Mouse (Mus musculus) hematopoietic stem cell, adult 5-6 weeks (primary cell): ENCODE results near the gene Defb22. TPM values are rescaled to one million over a fixed set of nuclear protein-coding genes. Genes with fewer than 3 reads are reported as not detected.

Experiments
- ATAC-seq, 2 experiments: fragments of 125-278 bp in 1 of 2; replicated peaks in 1 of 2; 2 replicates each; pipeline ENCODE4 v1.8.0; 2016 to 2017; ENCODE audit warnings: inconsistent platforms in 2 of 2, mild to moderate bottlenecking in 2 of 2, moderate number of reproducible peaks in 2 of 2, low read depth in 1 of 2, moderate TSS enrichment in 1 of 2; ENCODE audit not compliant: low FRiP score in 2 of 2, poor library complexity in 2 of 2, severe bottlenecking in 2 of 2, insufficient read depth in 1 of 2, low TSS enrichment in 1 of 2
- total RNA-seq: library from RNA; stranded (forward); fragments of 172-1452, 232-1000 nt; gene quantifications from 2 replicates; pipeline ENCODE4 v1.2.3, GENCODE M21; 2017

Gene Defb22
- total RNA-seq = not detected in 2 replicates

- ATAC-seq = no peak
Observed at GRCm38 (mm10) chr2:152490038-152490437, at the start of gene Defb22. Gene Defb22, minus strand, starts transcription at chr2:152490138.

- no peak for ATAC-seq
Observed at GRCm38 (mm10) chr2:152517981-152518380, 28.0 kb upstream of the Defb22 start, which contains the start of gene Defb28. Gene Defb28, plus strand, starts transcription at chr2:152518255.

- ATAC-seq = peak in 1 of 2 experiments; percentile 24; a peak in 1 of 4 replicates
Observed at GRCm38 (mm10) chr2:152516084-152516483, 26.1 kb upstream of the Defb22 start.

- ATAC-seq = no peak
Observed at GRCm38 (mm10) chr2:152511592-152511991, 21.7 kb upstream of the Defb22 start, which contains the start of gene Defb26. Gene Defb26, minus strand, starts transcription at chr2:152511692.

- ATAC-seq = 0 out of 4 replicates have a peak, but pooled peaks of 1 of the 2 experiments have one; percentile 14
Observed at GRCm38 (mm10) chr2:152503950-152504349, 14.0 kb upstream of the Defb22 start.

GRCm38 (mm10) chr2:152500863-152501229 is 10.9 kb upstream of the Defb22 start:
- no peak for ATAC-seq

- ATAC-seq = no peak
Observed at GRCm38 (mm10) chr2:152500204-152500862, 10.4 kb upstream of the Defb22 start.

- no peak for ATAC-seq
Observed at GRCm38 (mm10) chr2:152498020-152498419, 8.1 kb upstream of the Defb22 start.

- ATAC-seq = no peak
Observed at GRCm38 (mm10) chr2:152493151-152493550, 3.2 kb upstream of the Defb22 start.

GRCm38 (mm10) chr2:152487024-152487423 is 2.9 kb downstream of the Defb22 start:
- no peak for ATAC-seq

GRCm38 (mm10) chr2:152481726-152482125 is 8.2 kb downstream of the Defb22 start:
- ATAC-seq = no peak

- ATAC-seq = no peak
Observed at GRCm38 (mm10) chr2:152480881-152481280, 9.1 kb downstream of the Defb22 start.

GRCm38 (mm10) chr2:152476763-152477162 is 13.2 kb downstream of the Defb22 start, which contains the start of gene Defb20:
Gene Defb20, plus strand, starts transcription at chr2:152477063.
- ATAC-seq = no peak

GRCm38 (mm10) chr2:152472434-152472833 is 17.5 kb downstream of the Defb22 start:
- ATAC-seq = no peak

GRCm38 (mm10) chr2:152470973-152471372 is 19.0 kb downstream of the Defb22 start:
- peak in 1 of 2 experiments; percentile 49; a peak in 1 of 4 replicates for ATAC-seq

GRCm38 (mm10) chr2:152464570-152465150 is 25.3 kb downstream of the Defb22 start, which contains the start of gene Defb23:
Gene Defb23, minus strand, starts transcription at chr2:152464620.
- ATAC-seq = no peak

- ATAC-seq = no peak
Observed at GRCm38 (mm10) chr2:152459241-152459640, 30.7 kb downstream of the Defb22 start.

GRCm38 (mm10) chr2:152452101-152452781 is 37.7 kb downstream of the Defb22 start:
- no peak for ATAC-seq
